Mouse (Mus musculus): ENCODE measurements around the gene 4931414P19Rik. TPM values are rescaled to one million over a fixed set of nuclear protein-coding genes. Genes with fewer than 3 reads are reported as not detected.
A peak's percentile ranks its signal among the peaks of the same experiment; 100 is the strongest.

4931414P19Rik gene
- total RNA-seq (2021) = 1 to 10 TPM; 8.3 to 9.3 TPM
- long read RNA-seq, experiment 1, partial matches to known transcripts = 10 of 13 reads
- long read RNA-seq, experiment 1, other reads (novel, unspliced or antisense) = 2 of 13 reads
- long read RNA-seq, experiment 2, partial matches to known transcripts = 2 of 6 reads
- long read RNA-seq, experiment 2, other reads (novel, unspliced or antisense) = 4 of 6 reads

- peak; percentile 71 to 78 for DNase-seq (ENCODE audit: low spot score in 2 of 2)
Measured at GRCm38 (mm10) chr14:54605752-54606321, at the start of gene 4931414P19Rik. 4931414P19Rik (minus strand) TSS chr14:54605993.

DNA sequence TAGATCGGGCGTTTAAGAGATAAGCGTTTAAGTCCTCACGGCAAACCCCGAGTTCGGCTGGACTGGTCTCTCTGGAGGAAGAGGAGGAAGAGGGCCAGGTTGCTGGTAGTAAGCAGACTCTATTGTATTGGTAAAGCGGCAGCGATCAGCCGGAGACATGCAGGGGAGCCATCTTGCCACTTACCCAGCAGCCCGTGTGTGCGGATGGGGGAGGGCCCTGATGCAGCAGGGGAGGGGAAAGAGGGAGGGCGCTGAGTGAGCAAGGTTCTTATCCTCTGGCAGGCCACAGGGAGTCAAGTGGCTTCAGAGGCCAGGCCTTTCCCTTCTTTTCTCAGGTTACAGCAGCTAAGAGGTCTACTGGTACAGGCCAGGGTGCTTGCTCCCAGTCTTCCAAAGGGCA is 47.7 kb upstream of the 4931414P19Rik start:
- DNase-seq (ENCODE audit: low spot score in 2 of 2) = peak; percentile 77 to 85

DNA sequence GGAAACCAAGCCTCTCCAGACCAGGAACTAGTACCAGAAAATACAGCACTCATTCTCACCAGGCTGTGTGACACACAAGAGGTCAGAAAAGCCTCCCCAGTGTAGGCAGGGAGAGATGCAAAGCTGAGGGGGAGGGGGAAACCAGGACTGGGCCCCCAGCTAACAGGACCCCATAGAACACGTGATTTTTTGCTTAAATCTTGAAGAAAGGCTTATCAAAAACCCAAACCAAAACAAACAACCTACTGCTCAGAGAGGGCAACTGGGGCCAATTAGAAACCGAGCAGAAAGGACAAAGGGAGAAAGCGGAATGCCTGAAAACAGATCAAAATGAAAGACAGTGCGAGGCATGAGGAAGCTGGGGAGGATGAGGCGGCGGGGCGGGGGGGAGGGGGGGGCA is 47.0 kb upstream of the 4931414P19Rik start:
- DNase-seq (ENCODE audit: low spot score in 2 of 2) = no peak

DNA sequence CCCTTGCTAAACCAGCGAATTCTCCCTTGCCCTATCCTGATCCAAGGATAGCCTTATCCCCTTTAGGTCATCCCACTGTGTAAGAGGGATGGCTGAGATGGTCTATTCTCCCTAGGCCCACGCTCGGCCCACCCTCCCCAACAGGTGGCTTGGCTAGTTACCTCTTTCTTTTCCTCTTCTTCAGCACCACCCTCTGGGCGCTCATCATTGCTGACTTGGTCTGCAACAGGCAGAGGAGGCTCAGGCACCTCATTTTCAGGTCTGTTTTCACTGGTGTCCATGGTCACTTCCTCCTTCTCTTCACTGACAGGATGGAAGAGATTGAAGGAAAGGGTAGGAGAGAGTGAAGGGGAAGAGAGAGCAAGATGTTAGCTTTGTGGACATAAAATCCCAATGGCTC is 45.8 kb upstream of the 4931414P19Rik start:
- no peak for DNase-seq (ENCODE audit: low spot score in 2 of 2)

GRCm38 (mm10) chr14:54650621-54651454 is 45.0 kb upstream of the 4931414P19Rik start:
- DNase-seq (ENCODE audit: low spot score in 2 of 2) = peak; percentile 81 to 88

DNA sequence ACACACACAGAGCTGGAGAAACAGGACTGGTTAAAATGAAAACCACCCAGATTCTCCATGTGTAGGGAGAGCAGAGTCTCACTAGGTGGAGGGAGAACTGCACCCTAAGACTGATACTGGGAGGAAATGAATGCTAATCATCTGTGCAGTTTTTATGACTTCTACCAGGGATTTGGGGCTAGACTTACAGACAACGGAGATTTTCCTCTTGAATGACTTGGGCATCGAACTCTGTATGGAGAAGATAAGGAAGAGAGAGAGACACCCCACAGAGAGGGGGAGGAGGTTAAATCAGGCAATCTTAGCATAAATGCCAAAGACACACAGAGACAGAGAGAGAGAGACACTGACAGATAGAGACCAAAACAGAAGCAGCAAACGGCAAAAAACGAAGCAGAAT is 42.1 kb upstream of the 4931414P19Rik start:
- no peak for DNase-seq (ENCODE audit: low spot score in 2 of 2)

- no peak for DNase-seq (ENCODE audit: low spot score in 2 of 2)
Measured at GRCm38 (mm10) chr14:54646898-54647636, 41.3 kb upstream of the 4931414P19Rik start.

GRCm38 (mm10) chr14:54646455-54646854 is 40.7 kb upstream of the 4931414P19Rik start:
- no peak for DNase-seq (ENCODE audit: low spot score in 2 of 2)

GRCm38 (mm10) chr14:54644294-54644693 is 38.5 kb upstream of the 4931414P19Rik start:
- DNase-seq (ENCODE audit: low spot score in 2 of 2) = no peak

GRCm38 (mm10) chr14:54643011-54643410 is 37.2 kb upstream of the 4931414P19Rik start:
- no peak for DNase-seq (ENCODE audit: low spot score in 2 of 2)

GRCm38 (mm10) chr14:54642224-54642944 is 36.6 kb upstream of the 4931414P19Rik start:
- DNase-seq (ENCODE audit: low spot score in 2 of 2) = no peak

DNA sequence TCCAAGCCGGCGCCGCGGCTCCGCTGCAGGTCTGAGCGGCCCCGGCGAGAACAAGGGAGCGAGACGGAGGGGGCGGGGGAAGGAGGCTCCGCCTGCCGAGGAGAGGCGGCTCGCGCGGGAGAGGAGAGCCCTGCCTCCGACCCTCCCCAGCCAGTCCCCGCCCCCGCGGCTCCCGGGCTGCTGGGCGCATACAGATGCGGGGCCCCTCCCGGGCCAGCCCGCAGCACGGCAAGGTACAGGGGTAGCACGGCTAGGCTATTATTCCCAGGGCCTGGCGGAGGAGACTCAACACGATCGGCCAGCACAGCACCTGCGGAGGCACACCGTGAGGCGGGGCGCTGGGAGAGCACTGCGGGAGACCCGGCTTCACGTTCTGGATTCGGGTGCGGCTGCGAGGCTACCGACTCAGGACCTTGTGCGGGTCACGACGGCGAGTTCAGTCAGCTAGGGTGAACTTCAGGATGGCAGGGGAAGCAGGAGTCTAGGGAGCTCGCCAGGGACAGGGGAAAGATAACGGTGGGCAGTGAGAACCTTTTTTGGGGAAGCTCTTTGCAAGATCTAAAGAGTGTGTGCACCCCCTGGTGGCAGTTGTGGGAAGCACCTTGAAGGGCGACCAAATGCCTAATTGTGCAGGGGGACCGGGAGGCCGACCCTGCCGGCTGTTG is 35.6 kb upstream of the 4931414P19Rik start, which contains the start of gene Cdh24:
Cdh24 (minus strand) TSS at position 60 of the 665 bp plus-strand sequence.
- DNase-seq (ENCODE audit: low spot score in 2 of 2) = peak; percentile 91 to 92

- DNase-seq (ENCODE audit: low spot score in 2 of 2) = no peak
Measured at GRCm38 (mm10) chr14:54640946-54641304, 35.1 kb upstream of the 4931414P19Rik start, which contains the start of gene Gm17606. Gm17606 (plus strand) TSS chr14:54640952.

DNA sequence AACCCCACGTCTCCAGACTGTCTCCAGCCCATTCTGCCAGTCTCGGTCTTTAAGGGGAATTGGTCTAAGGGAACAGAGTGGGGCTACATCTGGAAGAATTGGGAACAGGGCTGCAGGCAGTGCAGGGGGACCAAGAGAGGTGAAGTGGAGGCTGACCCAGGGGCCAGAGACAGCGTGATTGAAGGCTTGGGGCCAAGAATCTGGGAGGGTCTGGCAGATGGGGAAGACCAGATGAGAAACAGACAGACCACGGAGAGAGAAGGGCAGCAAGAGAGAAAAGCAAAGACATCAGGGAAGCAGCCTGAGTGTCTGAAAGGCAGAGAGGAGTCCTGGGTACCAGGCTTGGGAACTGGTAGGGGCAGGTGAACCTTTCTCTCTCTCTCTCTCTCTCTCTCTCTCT is 34.3 kb upstream of the 4931414P19Rik start:
- DNase-seq (ENCODE audit: low spot score in 2 of 2) = no peak

DNA sequence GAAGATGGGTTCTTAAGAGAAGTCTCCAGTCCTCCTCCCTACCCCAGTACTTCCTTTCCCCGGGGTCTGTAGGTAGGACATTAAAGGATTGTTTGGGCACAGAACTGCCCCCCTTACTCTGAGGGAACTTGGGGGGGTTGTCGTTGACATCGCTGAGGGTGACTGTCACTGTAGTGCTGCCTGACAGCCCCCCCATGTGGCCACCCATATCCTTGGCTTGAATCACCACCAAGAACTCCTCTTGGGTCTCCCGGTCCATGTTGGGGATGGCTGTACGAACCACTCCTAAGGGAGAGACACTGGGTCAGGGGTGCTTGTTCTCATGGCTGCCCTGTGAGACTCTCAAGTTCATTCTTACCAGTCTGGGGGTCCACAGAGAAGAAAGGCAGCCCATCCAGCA is 32.4 kb upstream of the 4931414P19Rik start:
- no peak for DNase-seq (ENCODE audit: low spot score in 2 of 2)

GRCm38 (mm10) chr14:54636954-54637353 is 31.2 kb upstream of the 4931414P19Rik start:
- DNase-seq (ENCODE audit: low spot score in 2 of 2) = peak in 1 of 2 experiments; percentile 56

DNA sequence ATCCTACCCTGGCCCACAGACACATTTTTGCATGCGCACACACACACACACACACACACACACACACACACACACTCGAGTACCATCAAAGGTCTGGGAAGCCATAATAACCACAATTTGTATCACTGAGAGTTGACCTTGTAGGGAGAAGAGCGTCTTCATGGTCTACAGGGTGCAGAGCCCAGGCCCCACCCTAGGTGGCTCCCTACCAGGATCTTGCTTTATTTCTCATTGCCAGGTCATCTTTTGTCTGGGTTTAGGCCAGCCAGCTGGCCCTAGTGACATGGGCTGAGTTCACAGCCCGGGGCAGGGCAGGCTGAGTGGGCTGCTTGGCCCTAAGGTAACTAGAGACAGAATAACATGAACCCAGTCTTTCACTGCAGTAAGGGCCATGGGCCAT is 28.4 kb upstream of the 4931414P19Rik start:
- no peak for DNase-seq (ENCODE audit: low spot score in 2 of 2)

GRCm38 (mm10) chr14:54632252-54632651 is 26.5 kb upstream of the 4931414P19Rik start:
- no peak for DNase-seq (ENCODE audit: low spot score in 2 of 2)

DNA sequence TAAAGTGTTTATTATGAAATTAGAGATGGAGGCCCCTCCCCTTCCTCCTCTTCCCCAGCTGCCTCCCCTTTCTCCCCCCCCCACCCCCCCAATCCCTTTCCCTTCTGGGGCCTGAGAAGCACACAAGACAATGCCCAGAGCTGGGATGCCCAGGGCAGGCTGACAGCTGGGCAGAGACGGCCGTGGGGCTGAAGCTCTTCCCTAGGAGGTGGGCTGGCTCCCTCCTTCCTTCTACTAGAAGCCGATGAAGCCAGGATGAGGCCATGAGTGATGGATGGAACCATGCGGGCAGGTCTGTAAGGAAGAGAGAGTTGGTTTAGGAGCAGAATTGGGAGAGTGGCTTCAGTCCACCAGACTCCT is 25.4 kb upstream of the 4931414P19Rik start:
- no peak for DNase-seq (ENCODE audit: low spot score in 2 of 2)

DNA sequence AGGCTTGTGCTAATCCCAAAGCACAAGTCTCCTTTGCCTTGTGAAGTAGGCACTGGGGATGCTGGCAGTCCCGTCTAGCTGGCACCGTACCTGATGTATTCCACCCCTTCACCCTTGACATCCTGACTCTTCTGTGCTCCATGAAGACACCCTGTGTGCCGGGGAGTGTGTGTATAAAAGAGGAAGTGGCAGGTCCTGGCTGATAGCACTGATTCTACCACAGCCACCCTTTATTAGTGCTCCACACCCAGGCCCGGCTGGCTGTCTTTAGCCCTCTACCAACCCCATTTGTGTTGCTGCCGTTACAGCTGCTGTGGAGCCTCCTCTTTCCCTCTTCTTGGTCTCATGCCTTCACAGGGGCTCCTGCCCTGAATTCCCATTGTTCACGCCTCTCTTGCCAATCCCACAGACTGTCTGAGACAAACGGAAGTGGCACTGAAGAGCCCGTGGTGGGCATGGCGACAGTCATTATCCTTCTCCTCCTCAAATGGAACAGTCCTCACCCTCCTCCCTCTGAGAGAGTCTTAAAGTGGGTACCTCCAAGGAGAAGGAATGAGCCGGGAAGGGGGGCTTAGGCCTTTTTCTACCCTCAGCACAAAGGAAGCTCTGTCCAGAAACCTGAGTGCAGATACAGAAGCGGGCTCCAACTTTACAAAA is 24.9 kb upstream of the 4931414P19Rik start:
- no peak for DNase-seq (ENCODE audit: low spot score in 2 of 2)
